Mouse (Mus musculus): ENCODE measurements at regions not wholly inside any gene's neighbourhood (a gene's known extent, or its start where the extent isn't known, plus 50 kb on each side); places are given as distances from the start of the nearest gene placed in this dataset.

- in situ Hi-C loops (cut with MboI, MseI), result no loop called here
These were observed 287.9 kb upstream of the Xylt1 start for GRCm38 (mm10) chr7:117092860-117093259.

GRCm38 (mm10) chr7:117097618-117098017 is 283.2 kb upstream of the Xylt1 start:
- in situ Hi-C loops (cut with MboI, MseI), result no loop called here

GRCm38 (mm10) chr7:117099041-117099440 is 281.7 kb upstream of the Xylt1 start:
- in situ Hi-C loops (cut with MboI, MseI), result no loop called here

GRCm38 (mm10) chr7:117103035-117103434 is 277.7 kb upstream of the Xylt1 start:
- in situ Hi-C loops (cut with MboI, MseI), result no loop called here

- in situ Hi-C loops (cut with MboI, MseI), result no loop called here
These were observed 274.0 kb upstream of the Xylt1 start for GRCm38 (mm10) chr7:117106691-117107191.

GRCm38 (mm10) chr7:117108391-117108790 is 272.4 kb upstream of the Xylt1 start:
- in situ Hi-C loops (cut with MboI, MseI), result no loop called here

- in situ Hi-C loops (cut with MboI, MseI), result no loop called here
These were observed 253.1 kb upstream of the Xylt1 start for GRCm38 (mm10) chr7:117127728-117128127.

- in situ Hi-C loops (cut with MboI, MseI), result no loop called here
These were observed 245.9 kb upstream of the Xylt1 start for GRCm38 (mm10) chr7:117134869-117135268.

GRCm38 (mm10) chr7:117138681-117139080 is 242.1 kb upstream of the Xylt1 start:
- in situ Hi-C loops (cut with MboI, MseI), result no loop called here

- in situ Hi-C loops (cut with MboI, MseI), result no loop called here
These were observed 241.4 kb upstream of the Xylt1 start for GRCm38 (mm10) chr7:117139245-117139970.

GRCm38 (mm10) chr7:117139971-117140247 is 240.9 kb upstream of the Xylt1 start:
- in situ Hi-C loops (cut with MboI, MseI), result no loop called here

- in situ Hi-C loops (cut with MboI, MseI), result no loop called here
These were observed 234.0 kb upstream of the Xylt1 start for GRCm38 (mm10) chr7:117146809-117147208.

GRCm38 (mm10) chr7:117150355-117150754 is 230.4 kb upstream of the Xylt1 start:
- in situ Hi-C loops (cut with MboI, MseI), result loop anchor here in 1 of 2 experiments (10.0 kb wide), 1 partner anchor 1924 kb away; no protein-coding TSS in a partner anchor

- in situ Hi-C loops (cut with MboI, MseI), result loop anchor here in 1 of 2 experiments (10.0 kb wide), 1 partner anchor 1921 kb away; no protein-coding TSS in a partner anchor
These were observed 226.8 kb upstream of the Xylt1 start for GRCm38 (mm10) chr7:117153826-117154550.

GRCm38 (mm10) chr7:117161193-117161908 is 219.4 kb upstream of the Xylt1 start:
- in situ Hi-C loops (cut with MboI, MseI), result no loop called here

GRCm38 (mm10) chr7:117174811-117175422 is 205.9 kb upstream of the Xylt1 start:
- in situ Hi-C loops (cut with MboI, MseI), result no loop called here

GRCm38 (mm10) chr7:117184011-117184410 is 196.8 kb upstream of the Xylt1 start:
- in situ Hi-C loops (cut with MboI, MseI), result no loop called here

- in situ Hi-C loops (cut with MboI, MseI), result no loop called here
These were observed 194.9 kb upstream of the Xylt1 start for GRCm38 (mm10) chr7:117185891-117186290.

- in situ Hi-C loops (cut with MboI, MseI), result no loop called here
These were observed 184.2 kb upstream of the Xylt1 start for GRCm38 (mm10) chr7:117196611-117197010.

- in situ Hi-C loops (cut with MboI, MseI), result no loop called here
These were observed 154.5 kb upstream of the Xylt1 start for GRCm38 (mm10) chr7:117226294-117226693.

- in situ Hi-C loops (cut with MboI, MseI), result no loop called here
These were observed 151.2 kb upstream of the Xylt1 start for GRCm38 (mm10) chr7:117229619-117230018.

- in situ Hi-C loops (cut with MboI, MseI), result no loop called here
These were observed 124.0 kb upstream of the Xylt1 start for GRCm38 (mm10) chr7:117256819-117257218.

Measured in T-helper 17 cell (primary cell).